Mouse (Mus musculus) layer of hippocampus, adult 9-11 months (tissue): ENCODE results near the gene Gm28053.

Source experiments
- DNase-seq: peaks from one replicate; pipeline ENCODE4 v3.0.0; 2022

The Gm28053 gene

DNA sequence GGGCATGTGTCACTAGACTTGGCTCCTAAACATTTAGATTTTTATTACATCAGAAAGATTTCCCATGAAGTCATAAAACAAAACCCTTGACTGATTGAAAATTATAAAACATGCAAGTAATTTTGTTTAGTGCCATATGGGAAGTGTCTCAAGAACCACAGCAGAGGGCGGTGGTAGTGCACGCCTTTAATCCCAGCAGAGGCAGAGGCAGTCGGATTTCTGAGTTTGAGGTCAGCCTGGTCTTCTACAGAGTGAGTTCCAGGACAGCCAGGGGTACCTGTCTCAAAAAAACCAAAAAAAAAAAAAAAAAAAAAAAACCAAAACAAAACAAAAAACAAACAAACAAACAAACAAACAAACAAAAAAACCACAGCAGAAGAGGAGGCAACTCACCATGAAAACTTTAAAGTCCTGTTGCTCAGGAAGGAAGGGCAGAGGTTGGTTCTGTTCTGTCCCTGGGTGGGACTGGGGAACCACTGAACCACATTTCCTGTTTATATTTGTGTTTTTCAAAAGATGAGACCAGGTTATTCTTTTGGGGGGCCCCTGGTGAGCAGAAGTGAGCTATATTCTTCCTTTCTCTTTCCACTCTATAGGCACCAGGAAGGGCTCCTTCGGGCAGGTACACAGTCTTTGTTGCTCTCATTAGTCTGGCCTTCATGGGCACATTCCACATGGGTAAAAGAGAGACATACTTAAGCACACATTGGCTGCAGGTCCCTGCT is 21.4 kb upstream of the Gm28053 start:
- no peak for DNase-seq

DNA sequence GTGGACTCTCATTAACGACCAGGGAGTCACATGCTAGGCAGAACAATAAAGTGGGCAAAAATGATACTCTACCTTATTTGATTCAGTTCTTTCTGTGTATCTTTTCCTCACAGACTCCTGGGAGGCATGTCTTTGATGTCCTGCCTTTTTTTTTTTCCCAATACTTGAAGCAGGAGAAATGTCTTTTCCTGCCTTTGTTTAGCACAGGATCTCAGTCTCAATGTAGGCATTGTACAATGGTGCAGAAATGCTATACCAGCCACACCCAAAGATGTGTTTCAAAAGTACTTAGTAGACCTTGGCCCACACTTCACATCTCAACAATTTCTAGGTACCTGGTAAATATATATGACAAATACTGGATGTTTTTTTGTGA is 20.9 kb upstream of the Gm28053 start:
- DNase-seq: no peak

DNA sequence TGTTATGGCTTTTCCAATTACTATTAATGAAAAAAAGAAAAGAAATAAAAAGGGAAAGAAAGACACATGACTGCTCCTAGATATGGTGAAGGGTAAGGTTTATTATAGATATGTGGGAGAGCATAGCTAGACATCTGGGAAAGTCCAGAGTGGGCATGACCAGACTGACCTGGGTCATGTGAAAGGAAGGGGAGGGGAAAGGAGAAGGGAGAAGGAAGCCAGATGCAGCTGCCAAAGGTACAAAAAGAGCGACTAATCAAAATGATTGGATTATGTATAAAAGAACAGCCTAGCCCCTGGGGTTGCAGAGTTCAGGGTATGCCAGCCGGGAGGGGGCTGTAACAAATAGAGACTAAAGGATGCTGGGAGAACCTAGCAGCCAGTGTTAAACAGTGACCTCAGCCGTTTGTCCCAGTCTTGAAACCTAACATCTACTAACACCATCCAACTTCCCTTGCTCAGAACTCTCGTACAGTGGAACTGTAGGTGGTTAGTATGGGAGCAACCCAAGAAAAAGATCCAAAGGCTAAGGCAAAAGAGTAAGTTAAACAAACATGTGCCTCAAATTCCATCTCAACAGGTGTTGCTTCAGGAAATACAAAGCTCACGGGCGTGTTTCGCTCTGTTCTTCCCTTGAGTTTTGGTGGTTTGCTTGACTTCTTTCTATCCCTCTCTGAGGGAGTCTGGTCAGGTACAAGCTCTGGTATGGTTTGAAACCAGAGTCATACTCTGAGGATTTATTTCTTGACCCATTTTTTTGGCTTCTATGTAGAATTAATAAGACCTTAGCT is 20.1 kb upstream of the Gm28053 start:
- no peak for DNase-seq

DNA sequence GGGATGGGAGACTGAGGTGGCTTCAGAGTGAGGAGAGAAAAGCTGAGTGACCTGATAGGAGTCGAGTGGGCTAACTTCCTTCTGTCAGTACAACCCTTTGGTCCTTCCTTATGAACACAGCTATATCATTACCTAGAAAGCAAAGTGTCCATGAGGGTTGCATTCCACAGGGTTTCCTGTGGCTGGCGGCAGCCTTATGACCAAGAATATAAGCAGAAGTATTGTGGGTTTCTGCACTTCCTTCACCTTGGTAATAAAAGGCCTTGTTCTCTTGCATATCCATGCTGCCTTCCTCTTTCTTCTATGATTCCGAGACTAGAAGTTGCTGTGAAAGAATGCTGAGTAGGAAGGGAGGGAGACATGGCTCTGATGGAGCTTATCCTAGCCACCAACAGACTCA is 19.5 kb upstream of the Gm28053 start:
- DNase-seq: no peak

DNA sequence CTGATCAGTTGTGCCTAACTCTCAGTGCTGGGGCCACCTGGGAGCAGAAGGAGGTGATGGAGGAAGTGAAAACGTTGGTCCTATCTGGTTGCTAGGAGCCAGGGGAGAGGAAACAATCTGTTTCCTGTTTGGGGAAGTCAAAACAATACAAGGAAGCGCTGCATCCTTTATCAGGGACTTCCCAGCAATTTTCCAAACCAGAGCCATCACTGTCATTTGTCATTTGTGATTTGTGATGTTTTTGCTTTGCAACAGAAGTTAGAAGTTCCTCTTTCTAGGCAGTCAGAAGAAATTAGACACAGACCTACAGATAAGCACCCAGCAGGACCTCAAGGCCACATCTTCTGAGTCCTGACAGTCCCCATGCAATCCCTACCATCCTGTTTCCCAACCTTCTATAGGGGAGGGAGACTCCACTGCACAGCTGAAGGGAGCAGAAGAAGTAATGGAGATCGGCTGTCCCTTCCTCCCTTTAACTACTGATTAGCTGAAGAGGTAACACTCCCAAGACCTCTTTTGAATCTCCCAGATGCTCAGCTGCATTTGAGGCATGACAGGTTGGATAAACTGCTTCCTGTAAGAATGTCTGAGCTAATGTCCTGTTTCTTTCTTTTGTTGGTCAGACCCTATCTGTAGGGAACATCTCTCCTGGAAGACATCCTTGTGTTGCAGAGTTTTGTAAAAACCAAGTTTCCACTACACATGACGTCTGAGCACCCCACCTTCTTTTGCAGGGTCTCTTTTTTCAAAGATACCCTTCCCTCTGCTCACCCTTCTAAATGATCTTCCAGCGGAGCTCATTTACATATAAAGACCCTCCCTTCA is 17.9 kb upstream of the Gm28053 start:
- no peak for DNase-seq

DNA sequence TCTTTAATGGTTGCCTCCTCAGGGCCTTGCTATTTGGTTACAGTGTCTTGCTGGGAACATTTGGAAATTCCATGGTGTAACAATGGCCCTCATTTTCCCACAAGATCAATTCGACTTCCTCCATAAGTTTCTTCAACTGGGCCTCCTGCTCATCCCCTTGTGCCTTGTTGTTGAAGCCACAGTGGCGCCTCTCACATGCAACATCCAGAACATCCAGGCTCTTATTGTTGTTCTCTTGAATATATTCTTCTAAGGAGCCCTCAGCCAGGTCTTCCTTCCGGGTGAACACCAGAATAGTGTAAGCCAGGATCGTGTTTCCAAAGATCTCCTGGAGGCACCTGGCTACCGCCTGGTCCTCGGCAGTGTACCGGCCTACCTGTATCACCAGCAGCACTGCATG is 16.3 kb upstream of the Gm28053 start:
- no peak for DNase-seq

DNA sequence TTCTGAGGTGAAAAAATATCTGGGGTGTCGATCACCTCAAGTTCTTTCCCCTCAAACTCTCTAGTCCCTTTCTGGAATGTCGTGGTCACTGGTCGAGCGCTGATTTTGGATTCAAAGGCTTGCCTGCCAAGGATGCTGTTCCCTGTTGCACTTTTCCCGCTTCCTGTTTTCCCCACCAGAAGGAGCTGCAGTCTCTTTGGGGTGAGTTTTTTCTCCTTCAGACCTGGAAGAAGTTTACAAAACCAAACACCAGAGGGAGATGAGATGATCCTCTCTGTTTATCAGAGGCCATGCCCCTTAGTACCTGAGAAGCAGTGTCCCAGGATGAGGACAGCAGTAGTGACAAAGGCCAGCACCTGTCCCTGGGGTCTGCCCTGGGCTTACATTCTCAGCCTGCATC is 15.8 kb upstream of the Gm28053 start:
- DNase-seq: no peak

DNA sequence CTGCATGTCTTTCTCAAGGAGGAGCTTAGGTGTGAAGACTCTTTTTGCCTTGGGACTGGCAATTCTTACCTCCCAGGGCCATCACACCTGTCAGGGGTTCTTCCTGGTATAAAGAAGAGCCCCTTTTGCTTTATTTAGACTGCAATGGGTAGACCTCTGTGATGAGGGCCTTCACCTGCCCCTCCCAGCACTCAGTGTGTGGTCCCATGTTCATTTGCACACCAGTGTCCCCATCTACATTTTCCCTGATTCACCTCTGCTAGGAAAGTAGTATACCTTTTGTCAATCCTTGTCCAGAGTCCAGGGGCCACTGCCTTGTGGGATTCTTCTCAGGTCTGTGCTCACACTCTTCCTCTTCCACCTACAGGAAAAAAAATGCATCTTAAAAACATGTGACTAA is 14.3 kb upstream of the Gm28053 start:
- no peak for DNase-seq

DNA sequence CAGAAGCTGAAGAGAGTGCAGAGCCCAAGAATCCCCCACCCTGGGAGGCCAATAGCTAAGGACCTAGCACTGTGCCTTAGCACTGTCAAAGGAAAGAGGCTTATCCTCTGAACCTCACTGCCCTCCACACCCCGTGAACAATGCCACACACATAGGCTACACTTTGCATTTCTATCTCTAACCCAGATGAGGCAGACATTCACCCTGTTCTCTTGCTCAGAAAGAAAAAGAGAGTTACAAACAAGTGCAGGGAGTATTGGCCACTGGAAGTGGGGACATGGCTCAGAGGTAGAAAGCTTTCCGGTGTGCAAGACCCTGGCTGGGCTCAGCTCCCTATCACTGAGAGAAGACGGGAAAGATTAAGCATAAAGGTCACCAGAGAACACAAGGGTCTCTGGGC is 12.3 kb upstream of the Gm28053 start:
- no peak for DNase-seq

DNA sequence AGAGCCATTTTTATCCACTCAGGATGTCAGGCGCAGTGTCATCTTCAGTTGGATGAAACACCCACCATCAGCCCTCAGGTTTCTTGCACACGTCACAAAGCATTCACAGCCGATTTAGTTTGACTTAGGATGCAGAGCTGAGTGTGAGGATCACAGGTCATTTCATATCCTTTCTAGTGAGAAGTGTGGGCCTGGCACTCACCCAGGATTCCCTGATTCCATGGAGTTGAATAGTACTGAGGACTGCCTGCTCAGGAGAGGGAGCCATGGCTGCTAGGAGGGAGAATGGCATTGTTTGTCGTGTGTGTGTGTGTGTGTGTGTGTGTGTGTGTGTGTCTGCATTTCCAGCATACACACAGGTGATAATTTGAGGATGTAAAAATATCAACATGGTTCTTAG is 1.9 kb downstream of the Gm28053 start:
- no peak for DNase-seq

DNA sequence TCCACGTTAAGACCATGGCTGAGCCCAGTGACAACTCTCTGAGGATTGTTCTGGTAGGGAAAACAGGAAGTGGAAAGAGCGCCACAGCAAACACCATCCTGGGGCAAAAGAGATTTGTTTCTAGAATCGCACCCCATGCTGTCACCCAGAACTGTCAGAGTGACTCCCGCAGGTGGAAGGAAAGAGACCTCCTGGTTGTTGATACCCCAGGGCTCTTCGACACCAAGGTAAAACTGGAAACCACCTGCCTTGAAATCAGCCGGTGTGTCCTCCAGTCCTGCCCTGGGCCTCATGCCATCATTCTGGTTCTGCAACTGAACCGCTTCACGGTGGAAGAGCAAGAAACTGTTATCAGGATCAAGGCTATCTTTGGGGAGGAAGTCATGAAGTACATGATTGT is 5.1 kb downstream of the Gm28053 start:
- DNase-seq: no peak

DNA sequence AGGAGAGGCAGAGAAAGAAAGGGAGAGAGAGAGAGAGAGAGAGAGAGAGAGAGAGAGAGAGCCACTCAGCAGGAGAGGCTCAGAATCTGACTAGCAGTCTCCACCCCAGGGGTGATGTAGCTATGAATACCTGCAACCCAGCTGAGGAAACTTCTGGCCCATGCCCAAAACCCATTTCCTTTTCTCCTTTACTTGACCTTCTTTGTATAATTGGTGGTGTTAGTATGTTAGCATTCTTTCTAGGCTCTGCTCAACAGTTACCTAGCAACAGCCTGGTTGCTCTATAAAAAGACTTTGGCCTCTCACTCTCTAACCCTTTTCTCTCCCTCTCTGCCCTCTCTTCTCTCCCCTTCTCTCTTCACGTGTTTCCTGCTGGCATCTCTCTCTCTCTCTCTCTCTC is 7.1 kb downstream of the Gm28053 start:
- no peak for DNase-seq

DNA sequence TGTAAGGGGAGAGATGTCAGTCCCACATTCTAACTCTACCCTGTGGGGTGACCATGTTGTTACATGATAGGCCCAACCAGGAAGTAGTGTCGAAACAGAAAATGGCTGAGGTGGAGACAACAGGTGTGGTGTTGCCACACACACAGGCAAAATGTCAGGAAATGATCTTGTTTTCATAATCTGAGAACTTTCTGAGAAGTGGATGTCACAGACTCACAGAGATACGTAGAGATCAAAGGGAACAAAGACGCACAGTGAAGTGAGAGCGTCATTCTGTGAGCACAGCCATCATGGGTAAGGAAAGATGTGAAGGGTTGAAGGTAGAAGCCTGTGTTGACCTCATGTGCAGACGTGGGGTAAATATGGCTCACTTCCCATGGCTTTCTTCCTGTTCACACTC is 9.4 kb downstream of the Gm28053 start:
- no peak for DNase-seq

DNA sequence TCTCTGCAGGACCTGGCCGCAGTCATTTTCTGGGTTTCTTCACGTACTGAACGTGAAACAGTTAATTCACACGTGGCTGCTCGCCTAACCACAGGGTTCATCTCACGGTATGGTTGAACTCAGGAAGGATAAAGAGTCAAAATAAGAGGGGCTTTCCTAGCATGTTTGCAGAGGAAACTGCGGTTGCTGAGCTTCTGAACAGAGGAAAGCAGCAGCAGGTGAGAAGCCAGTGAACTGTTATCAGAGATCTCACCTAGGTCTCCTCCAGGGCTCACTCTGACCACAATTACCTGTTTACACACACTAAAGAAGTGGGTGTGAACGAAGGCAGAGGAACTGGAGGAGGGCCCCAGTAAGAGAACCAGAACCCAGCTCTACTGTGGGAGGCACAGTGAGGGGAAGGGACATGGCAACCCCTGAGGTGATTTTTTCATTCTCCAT is 14.5 kb downstream of the Gm28053 start:
- DNase-seq: no peak

DNA sequence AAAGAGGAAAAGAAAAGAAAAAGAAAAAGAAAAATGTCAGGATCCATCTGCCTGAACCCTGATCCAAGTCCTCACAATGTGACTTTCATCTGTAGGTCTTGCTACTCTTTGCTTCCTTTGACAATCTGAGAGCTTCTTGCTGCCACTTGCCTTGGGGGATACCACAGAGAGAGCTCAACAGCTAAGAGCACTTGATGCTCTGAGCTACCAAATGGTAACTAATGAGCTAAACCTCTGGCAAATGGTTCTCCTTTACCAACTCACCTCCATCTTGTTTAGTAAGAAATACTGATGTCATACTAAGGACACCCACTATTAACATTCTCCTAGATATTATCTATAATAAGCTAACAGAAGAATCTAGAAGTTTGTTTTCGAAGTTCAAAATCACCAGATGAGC is 15.3 kb downstream of the Gm28053 start:
- no peak for DNase-seq

DNA sequence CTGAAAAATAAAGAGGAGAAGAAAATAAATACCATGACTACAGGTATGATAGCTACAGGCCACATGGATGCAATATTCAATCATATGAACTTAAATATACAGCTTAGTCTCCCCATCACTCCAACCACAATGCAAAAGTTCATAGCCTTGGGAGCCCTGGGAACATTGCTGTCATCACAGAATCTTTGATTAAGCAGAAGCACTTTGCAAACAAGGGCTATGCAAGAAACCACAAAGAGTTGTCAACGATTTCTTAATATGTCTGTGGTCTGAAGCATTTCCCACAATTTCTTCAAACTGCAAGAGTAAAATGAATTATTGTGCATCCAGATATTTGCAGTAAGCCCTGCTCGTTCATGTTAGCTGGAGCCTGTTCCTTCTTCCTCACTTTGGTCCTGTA is 18.6 kb downstream of the Gm28053 start:
- no peak for DNase-seq

DNA sequence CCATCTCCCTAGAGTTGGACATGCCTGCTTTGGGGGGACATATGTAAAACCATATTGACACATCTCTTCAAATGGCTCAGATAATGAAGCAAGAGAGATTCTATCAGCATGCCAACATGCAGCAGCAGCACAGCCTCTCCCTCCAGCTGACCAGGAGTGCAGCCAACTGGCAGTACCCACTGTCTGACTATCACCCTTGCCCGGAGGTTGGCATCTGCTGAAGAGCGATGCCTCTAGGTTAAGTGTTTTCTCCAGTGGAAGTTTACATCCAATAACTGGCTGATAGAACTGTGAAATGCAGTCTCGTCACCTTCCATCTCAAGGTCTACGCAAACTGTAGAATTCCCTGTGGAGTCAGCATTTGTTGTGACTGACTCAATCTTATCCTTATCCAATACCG is 19.3 kb downstream of the Gm28053 start:
- DNase-seq: no peak

DNA sequence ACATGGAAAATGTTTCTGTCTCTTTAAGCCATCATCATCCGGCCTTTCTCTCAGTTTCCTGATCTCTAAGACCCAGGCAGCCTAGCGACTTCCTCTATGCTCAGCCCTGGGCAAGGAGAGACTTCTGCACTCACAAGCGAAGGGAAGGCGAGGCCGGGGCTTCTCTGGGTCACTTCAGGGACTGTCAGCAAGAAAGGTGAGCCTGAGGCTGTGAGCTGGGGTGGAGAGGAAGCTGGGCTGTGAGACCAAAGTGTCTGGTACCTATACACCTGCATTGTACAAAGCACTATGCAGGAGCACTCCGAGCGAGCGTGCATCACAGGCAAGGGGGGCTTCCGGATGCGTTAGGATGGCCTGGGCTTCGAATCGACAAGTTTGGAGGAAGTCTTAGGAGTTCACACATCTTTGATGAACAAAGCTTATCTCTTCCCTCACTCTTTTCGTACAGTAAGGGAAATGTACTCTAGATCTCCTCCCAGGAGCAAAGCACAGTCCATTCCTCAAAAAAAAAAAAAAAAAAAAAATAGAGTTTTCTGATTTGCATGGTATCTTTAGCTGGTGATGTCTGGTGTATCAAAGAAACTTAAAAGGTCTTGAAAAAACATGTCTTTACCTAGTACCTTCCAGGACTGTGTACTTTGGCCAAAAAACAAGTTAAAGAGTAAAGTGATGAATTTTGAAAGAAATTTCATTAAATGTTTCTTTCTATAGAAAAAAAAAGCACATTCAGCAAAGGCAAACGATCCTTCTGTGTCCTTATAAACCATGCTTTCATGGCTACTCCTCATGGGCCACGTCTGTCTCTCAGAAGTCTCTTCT is 20.8 kb downstream of the Gm28053 start, which contains the start of gene Gimap1:
Gene Gimap1, plus strand, starts transcription at position 94 of the 819 bp plus-strand sequence.
- DNase-seq: no peak

DNA sequence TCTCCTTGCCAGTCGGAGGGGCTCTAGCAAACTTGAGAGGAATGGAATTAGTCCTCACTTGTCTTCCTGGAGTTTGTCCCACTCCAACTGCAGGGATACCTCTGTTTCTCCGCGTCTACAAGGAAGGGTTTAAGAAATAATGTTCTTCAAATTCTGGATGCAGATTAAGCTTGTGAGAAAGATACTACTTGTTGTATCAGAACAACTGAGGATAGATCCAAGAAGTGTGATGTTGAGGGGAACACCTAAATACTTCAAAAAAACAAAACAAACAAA is 21.3 kb downstream of the Gm28053 start:
- no peak for DNase-seq

DNA sequence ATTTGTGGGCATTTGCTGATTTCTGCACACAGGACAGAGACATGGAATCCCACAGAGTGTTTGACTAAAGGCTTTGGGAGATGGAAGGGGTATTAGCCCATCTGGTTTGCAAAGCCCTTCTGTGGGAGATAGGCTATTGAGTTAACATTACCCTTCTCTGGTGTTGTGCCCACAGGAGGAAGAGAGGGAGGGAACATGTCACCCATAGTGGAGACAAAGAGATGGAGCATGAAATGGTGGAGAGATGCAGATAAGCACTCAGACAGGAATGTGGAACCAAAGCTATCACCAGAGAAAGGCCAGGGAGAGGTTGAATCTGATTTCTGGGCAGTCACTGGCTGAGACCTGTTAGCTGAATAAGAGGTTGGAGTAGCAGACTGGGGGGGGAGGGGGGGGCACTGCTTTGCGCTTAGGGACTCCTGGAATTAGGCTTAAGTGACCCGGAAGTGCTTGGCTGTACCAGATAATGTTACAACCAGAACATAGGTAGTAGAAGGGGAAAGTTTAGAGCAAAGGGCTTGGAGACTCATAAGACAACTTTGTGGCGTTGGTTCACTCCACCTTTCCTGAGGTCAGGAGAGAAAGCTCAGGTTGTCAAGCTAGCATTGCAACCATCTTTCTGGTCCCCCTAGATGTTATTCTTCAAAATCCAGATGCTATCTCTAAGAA is 22.2 kb downstream of the Gm28053 start:
- DNase-seq: no peak

DNA sequence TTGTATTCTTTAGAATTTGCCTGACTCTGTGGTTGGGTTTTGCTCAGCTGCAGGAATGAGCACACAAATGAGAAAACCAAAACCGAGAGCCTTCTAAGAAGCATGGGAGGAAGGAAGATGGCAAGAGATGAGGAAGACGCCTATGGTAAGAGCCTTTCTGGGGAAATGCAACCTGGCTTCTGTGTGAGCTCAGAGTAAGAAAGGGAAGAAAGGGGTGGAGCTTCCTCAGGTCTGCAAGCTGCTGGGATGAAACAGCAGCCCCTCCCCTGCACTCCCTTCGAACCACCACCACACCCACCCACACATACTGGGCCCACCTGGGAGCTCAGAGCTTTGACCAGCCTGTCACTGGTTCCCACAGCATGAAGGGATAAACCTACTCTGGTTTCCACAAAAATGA is 22.9 kb downstream of the Gm28053 start:
- no peak for DNase-seq

DNA sequence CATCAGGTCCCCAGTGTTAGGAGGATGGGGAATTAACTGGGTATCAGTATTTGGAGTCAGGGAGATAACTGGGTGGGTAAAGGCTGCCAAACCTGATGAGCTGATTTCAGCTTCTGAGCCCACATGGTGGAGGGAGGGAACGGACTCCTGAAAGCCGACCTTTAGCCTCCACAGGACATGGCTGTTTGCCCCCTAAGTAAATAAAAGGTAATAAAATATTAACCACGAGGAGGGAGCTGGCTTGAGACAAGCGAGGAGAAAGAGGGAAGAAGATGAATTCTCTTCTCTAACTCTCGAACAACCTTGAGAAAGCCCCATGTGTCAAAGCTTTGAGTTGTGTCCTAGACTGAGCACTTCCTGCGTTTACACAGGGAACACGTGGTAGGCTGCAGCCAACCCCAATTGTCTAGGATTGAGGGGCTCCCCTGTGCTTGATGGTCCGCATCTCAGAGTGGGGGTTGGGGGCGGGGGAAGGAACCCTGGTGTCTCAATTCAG is 23.4 kb downstream of the Gm28053 start:
- DNase-seq: no peak
